Mouse (Mus musculus) thymus, adult 2 months (tissue): ENCODE measurements around the gene Wwtr1.

ENCODE experiments used
- CTCF ChIP-seq: fragments of 200-500 bp; IDR thresholded peaks from 2 replicates; pipeline ENCODE4 v1.5.1; 2012; ENCODE audit warnings: mild to moderate bottlenecking, control low read depth, low read length, moderate library complexity, borderline replicate concordance; ENCODE audit not compliant: control insufficient read depth, poor library complexity, insufficient read depth; ENCODE audit errors: extremely low read depth
- POLR2A ChIP-seq: fragments of 200-500 bp; IDR thresholded peaks from 2 replicates; pipeline ENCODE4 v1.6.1; 2012; ENCODE audit warnings: mild to moderate bottlenecking, low read length, control low read depth, moderate library complexity; ENCODE audit not compliant: control insufficient read depth, poor library complexity, insufficient read depth; ENCODE audit errors: extremely low read depth

DNA sequence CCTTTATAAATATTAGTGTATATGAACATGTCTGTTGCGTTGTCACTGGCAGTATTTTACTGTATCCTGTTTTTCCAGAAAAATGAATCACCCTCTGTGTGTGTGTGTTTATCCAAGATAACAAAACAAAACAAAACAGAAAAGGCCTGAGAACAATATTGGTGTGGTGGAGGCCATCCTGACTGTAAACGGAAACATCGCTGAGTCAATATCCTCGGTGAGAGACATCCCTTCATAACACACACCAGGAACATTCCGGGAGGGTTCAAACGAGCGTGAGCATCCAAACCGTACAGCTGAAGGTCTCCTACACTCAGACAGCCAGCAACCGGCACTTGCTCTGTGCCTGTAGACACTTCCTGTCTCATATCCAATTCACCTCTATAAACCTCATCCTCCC lies 31.6 kb downstream of the Wwtr1 start:
- TF ChIP-seq CTCF = no peak
- no peak for TF ChIP-seq POLR2A
